Mouse (Mus musculus) C2C12 (cell line): ENCODE data around the gene Kndc1. TPM values are rescaled to one million over a fixed set of nuclear protein-coding genes. Genes with fewer than 3 reads are reported as not detected.
A peak's percentile ranks its signal among the peaks of the same experiment; 100 is the strongest.

ENCODE experiments used
- H3K27me3 ChIP-seq: one replicate; pipeline ENCODE4 v1.6.1; 2011; ENCODE audit not compliant: control insufficient read depth, insufficient read depth, insufficient read length
- H3K36me3 ChIP-seq: one replicate; pipeline ENCODE4 v1.6.1; 2011; ENCODE audit not compliant: control insufficient read depth, insufficient read depth
- H3K4me3 ChIP-seq: one replicate; pipeline ENCODE4 v1.5.1; 2011; ENCODE audit warnings: mild to moderate bottlenecking, control low read depth; ENCODE audit not compliant: poor library complexity, insufficient read depth, severe bottlenecking
- H3K79me2 ChIP-seq: one replicate; pipeline ENCODE4 v1.6.1; 2011; ENCODE audit not compliant: control insufficient read depth, insufficient read depth
- H3K79me3 ChIP-seq: one replicate; pipeline ENCODE4 v1.6.1; 2011; ENCODE audit warnings: low read depth, control low read depth
- H3ac ChIP-seq: one replicate; pipeline ENCODE3; 2011; ENCODE audit warnings: low read depth; ENCODE audit not compliant: control insufficient read depth, insufficient read length
- CEBPB ChIP-seq: IDR thresholded peaks from one replicate; pipeline ENCODE4 v1.6.1; 2011; ENCODE audit warnings: low read depth, mild to moderate bottlenecking, control low read depth, moderate library complexity
- CTCF ChIP-seq: IDR thresholded peaks from one replicate; pipeline ENCODE4 v1.5.1; 2011; ENCODE audit not compliant: control insufficient read depth, insufficient read depth, insufficient read length
- FOSL1 ChIP-seq: IDR thresholded peaks from one replicate; pipeline ENCODE4 v1.8.0; 2011; ENCODE audit warnings: mild to moderate bottlenecking, low read length; ENCODE audit not compliant: poor library complexity, insufficient read depth, severe bottlenecking
- MAX ChIP-seq: IDR thresholded peaks from one replicate; pipeline ENCODE4 v1.6.1; 2011; ENCODE audit warnings: mild to moderate bottlenecking, control low read depth
- MYOD1 ChIP-seq: IDR thresholded peaks from one replicate; pipeline ENCODE4 v1.6.1; 2011; ENCODE audit warnings: low read depth; ENCODE audit not compliant: control insufficient read depth, insufficient read length
- MYOG ChIP-seq: IDR thresholded peaks from one replicate; pipeline ENCODE4 v1.6.1; 2011; ENCODE audit not compliant: control insufficient read depth, insufficient read length; ENCODE audit errors: extremely low read depth
- USF1 ChIP-seq: IDR thresholded peaks from one replicate; pipeline ENCODE4 v1.6.1; 2011; ENCODE audit warnings: low read depth, mild to moderate bottlenecking, control low read depth, moderate library complexity
- polyA plus RNA-seq: library from polyadenylated mRNA; unstranded; fragments of >200 nt; fragmentation: generic; extraction: Trizol; gene quantifications from one replicate; pipeline ENCODE4 v1.2.1, GENCODE M21; 2012; ENCODE audit warnings: missing spikeins

The Kndc1 gene
- polyA plus RNA-seq, 1 experiment = not detected

DNA sequence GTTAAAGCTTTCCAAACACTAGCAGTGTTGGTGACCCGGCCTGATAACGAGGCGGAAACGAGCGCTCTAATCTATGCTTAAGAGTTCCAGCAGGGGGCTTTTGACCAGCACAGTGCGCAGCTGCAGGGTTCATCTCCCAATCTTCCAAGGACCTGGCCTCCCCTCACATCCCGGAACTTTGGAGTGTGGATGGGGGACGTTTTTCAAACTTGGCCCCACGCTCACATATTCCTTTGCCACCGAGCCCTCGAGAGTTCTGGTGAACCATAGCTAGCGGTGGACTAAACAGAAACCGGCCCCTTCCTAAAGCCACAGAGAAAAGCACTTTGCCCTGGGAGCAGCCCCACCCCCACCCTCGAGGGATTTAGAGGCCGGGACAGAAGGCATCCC is 55.4 kb downstream of the Kndc1 start:
- no peaks in the 10 kb centered on the region for H3K79me2 ChIP-seq
- peak overlapping the region; percentile 34 for H3K4me3 ChIP-seq
- TF ChIP-seq MAX = no peak
- no peak for TF ChIP-seq FOSL1
- TF ChIP-seq CEBPB = no peak
- no peak for TF ChIP-seq CTCF
- TF ChIP-seq MYOD1 = no peak
- no peak for TF ChIP-seq MYOG
- no peak for TF ChIP-seq USF1
- no peaks in the 10 kb centered on the region for H3K27me3 ChIP-seq
- no peaks in the 10 kb centered on the region for H3K36me3 ChIP-seq
- no peaks in the 10 kb centered on the region for H3K79me3 ChIP-seq
- no peak overlapping the region for H3ac ChIP-seq

DNA sequence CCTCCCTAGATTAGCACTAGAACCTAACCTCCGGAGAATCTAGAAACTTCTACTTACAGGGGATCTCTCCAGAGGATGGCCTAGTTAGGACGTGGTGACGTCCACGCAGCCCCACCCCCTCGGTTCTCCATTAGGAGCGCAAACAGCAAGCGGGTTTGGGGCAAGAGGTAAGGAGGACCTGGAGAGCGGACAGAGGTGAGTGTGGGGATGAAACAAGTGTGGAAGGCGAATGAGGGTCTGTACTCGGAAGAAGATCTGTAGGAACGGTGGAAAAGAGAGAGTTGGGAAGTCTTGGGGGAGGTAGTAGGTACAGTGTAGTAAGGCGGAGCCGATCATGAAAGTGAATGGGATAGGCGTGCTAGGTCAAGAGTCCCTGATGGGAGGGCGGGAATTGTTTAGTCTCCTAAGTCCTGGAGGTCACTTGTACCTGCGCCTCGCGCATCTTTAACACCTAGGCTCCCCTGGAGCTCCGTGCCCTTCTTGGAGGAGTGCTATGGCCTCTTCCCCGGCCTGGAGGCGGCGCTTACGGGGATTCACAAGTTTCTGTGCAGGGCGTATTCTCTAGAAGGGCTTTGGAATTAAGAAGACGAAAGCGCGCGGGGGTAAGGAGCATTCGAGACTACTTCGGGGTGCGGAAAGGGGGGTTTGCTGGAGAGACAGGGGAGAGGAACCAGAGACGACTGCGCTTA is 55.9 kb downstream of the Kndc1 start:
- TF ChIP-seq MAX (no peak), USF1 (no peak), MYOG (no peak), CTCF (no peak), CEBPB (no peak), MYOD1 (no peak), FOSL1 (no peak)

GRCm38 (mm10) chr7:139951079-139951478 is 56.6 kb downstream of the Kndc1 start:
- H3K79me2 ChIP-seq = no peaks in the 10 kb centered on the region
- no peak overlapping the region for H3ac ChIP-seq
- H3K36me3 ChIP-seq = no peaks in the 10 kb centered on the region
- TF ChIP-seq USF1 (no peak), CEBPB (no peak), MYOD1 (no peak), MAX (no peak), FOSL1 (no peak), MYOG (no peak), CTCF (no peak)
- no peaks in the 10 kb centered on the region for H3K79me3 ChIP-seq
- no peaks in the 10 kb centered on the region for H3K27me3 ChIP-seq
- H3K4me3 ChIP-seq = peak overlapping the region; percentile 34

More for the DNA sequence above, 55.9 kb downstream of the Kndc1 start:
- Histone ChIP-seq H3K36me3 (no peaks in the 10 kb centered on the region), H3K27me3 (no peaks in the 10 kb centered on the region), H3K79me2 (no peaks in the 10 kb centered on the region), H3ac (peak overlapping the region; percentile 43), H3K79me3 (no peaks in the 10 kb centered on the region), H3K4me3 (peak overlapping the region; percentile 34)

GRCm38 (mm10) chr7:139951991-139952633 is 57.6 kb downstream of the Kndc1 start:
- TF ChIP-seq USF1 (no peak), MAX (no peak), CEBPB (no peak), MYOD1 (no peak), MYOG (no peak), FOSL1 (no peak), CTCF (no peak)
- no peaks in the 10 kb centered on the region for H3K79me3 ChIP-seq
- no peaks in the 10 kb centered on the region for H3K36me3 ChIP-seq
- H3K79me2 ChIP-seq = no peaks in the 10 kb centered on the region
- H3K27me3 ChIP-seq = no peaks in the 10 kb centered on the region
- no peak overlapping the region for H3ac ChIP-seq
- H3K4me3 ChIP-seq = no peak overlapping the region

- Histone ChIP-seq H3ac (no peak overlapping the region), H3K36me3 (no peaks in the 10 kb centered on the region), H3K27me3 (no peaks in the 10 kb centered on the region), H3K79me3 (no peaks in the 10 kb centered on the region), H3K4me3 (no peak overlapping the region), H3K79me2 (no peaks in the 10 kb centered on the region)
- TF ChIP-seq CTCF = no peak
These were observed 61.0 kb downstream of the Kndc1 start for GRCm38 (mm10) chr7:139955505-139955904.

- no peaks in the 10 kb centered on the region for H3K79me2 ChIP-seq
- no peaks in the 10 kb centered on the region for H3K36me3 ChIP-seq
- H3K79me3 ChIP-seq = no peaks in the 10 kb centered on the region
- no peak overlapping the region for H3ac ChIP-seq
- H3K27me3 ChIP-seq = peaks cover under 1% of the 10 kb centered on the region
- TF ChIP-seq CEBPB (no peak), FOSL1 (no peak), USF1 (no peak)
- no peak overlapping the region for H3K4me3 ChIP-seq
These were observed 62.2 kb downstream of the Kndc1 start for GRCm38 (mm10) chr7:139956658-139957057.

GRCm38 (mm10) chr7:139957437-139957836 is 62.9 kb downstream of the Kndc1 start:
- no peaks in the 10 kb centered on the region for H3K79me2 ChIP-seq
- H3K79me3 ChIP-seq = no peaks in the 10 kb centered on the region
- no peak overlapping the region for H3K4me3 ChIP-seq
- TF ChIP-seq MYOG = no peak
- no peak for TF ChIP-seq MAX
- TF ChIP-seq CTCF = no peak
- TF ChIP-seq MYOD1 = no peak
- TF ChIP-seq USF1 = no peak
- no peak for TF ChIP-seq FOSL1
- no peak for TF ChIP-seq CEBPB
- no peak overlapping the region for H3ac ChIP-seq
- H3K36me3 ChIP-seq = no peaks in the 10 kb centered on the region
- peaks cover 5% of the 10 kb centered on the region for H3K27me3 ChIP-seq
